Mouse (Mus musculus) lung, postnatal 0 days (tissue): ENCODE results near the gene B3glct. TPM values are rescaled to one million over a fixed set of nuclear protein-coding genes. Genes with fewer than 3 reads are reported as not detected.

Source experiments
- ATAC-seq: fragments of 200-750 bp; cut with Nextera tagmentation; 2 replicates; pipeline ENCODE4 v1.8.0; 2017; ENCODE audit warnings: moderate library complexity
- DNase-seq: peaks from one replicate; pipeline ENCODE4 v3.0.0-alpha.2; 2016; ENCODE audit warnings: low spot score
- H3K27ac ChIP-seq: fragments of 300-500 bp; sonication (generic); 2 replicates; pipeline ENCODE4 v1.5.1; 2014; ENCODE audit warnings: antibody characterized with exemption, mild to moderate bottlenecking, low read length, mixed read lengths
- H3K27me3 ChIP-seq: fragments of 300-500 bp; sonication (generic); replicated peaks from 2 replicates; pipeline ENCODE4 v1.6.1; 2014; ENCODE audit warnings: low read length, mixed read lengths; ENCODE audit not compliant: insufficient read depth
- H3K36me3 ChIP-seq: fragments of 300-500 bp; sonication (generic); 2 replicates; pipeline ENCODE4 v1.6.1; 2014; ENCODE audit warnings: low read length, mixed read lengths; ENCODE audit not compliant: insufficient read depth
- H3K4me1 ChIP-seq: fragments of 300-500 bp; sonication (generic); 2 replicates; pipeline ENCODE4 v1.6.1; 2014; ENCODE audit warnings: antibody characterized with exemption, low read depth, low read length, mixed read lengths; ENCODE audit not compliant: insufficient read depth
- H3K4me2 ChIP-seq: fragments of 300-500 bp; sonication (generic); replicated peaks from 2 replicates; pipeline ENCODE4 v1.6.1; 2014; ENCODE audit warnings: low read depth, mild to moderate bottlenecking, low read length, moderate library complexity, mixed read lengths
- H3K4me3 ChIP-seq: fragments of 300-500 bp; sonication (generic); 2 replicates; pipeline ENCODE4 v1.5.1; 2014; ENCODE audit warnings: low read depth, low read length
- H3K9ac ChIP-seq: fragments of 300-500 bp; sonication (generic); replicated peaks from 2 replicates; pipeline ENCODE4 v1.6.1; 2014; ENCODE audit warnings: low read depth, mild to moderate bottlenecking
- H3K9me3 ChIP-seq: fragments of 300-500 bp; sonication (generic); 2 replicates; pipeline ENCODE4 v1.6.1; 2016; ENCODE audit warnings: low read length, mixed read lengths
- CTCF ChIP-seq: IDR thresholded peaks from 2 replicates; pipeline ENCODE4 v1.5.1; 2016; ENCODE audit warnings: antibody characterized with exemption, mild to moderate bottlenecking
- EP300 ChIP-seq: IDR thresholded peaks from 2 replicates; pipeline ENCODE4 v1.6.1; 2016; ENCODE audit warnings: antibody characterized with exemption, mild to moderate bottlenecking, control low read depth
- WGBS: fragments of 180-500 bp; shearing (Covaris S2); extraction: QIAGEN DNeasy Blood & Tissue Kit; methylation state at CpG from one replicate; pipeline ENCODE4 v1.1.7; 2014; 5-methylcytosine and 5-hydroxymethylcytosine counted together
- polyA plus RNA-seq: library from polyadenylated mRNA; unstranded; fragments of >200 nt; fragmentation: Nextera tagmentation; extraction: Ambion mirVana; gene quantifications from 2 replicates; pipeline ENCODE4 v1.2.1, GENCODE M21; 2015

Gene B3glct
- polyA plus RNA-seq, 1 experiment from 2014 or later: 5.0 TPM

- no peaks in the 10 kb centered on the region for H3K9me3 ChIP-seq
- no peak overlapping the region for H3K9ac ChIP-seq
- no peaks in the 10 kb centered on the region for H3K4me1 ChIP-seq
- no peaks in the 10 kb centered on the region for H3K27me3 ChIP-seq
- H3K36me3 ChIP-seq: no peaks in the 10 kb centered on the region
- no peak overlapping the region for H3K4me3 ChIP-seq
- H3K27ac ChIP-seq: no peak overlapping the region
- WGBS: 97% methylated on average over 4 of the region's 4 CpGs
- no peak overlapping the region for H3K4me2 ChIP-seq
- no peak for ATAC-seq
- TF ChIP-seq CTCF (peak; percentile 42), EP300 (no peak)
- DNase-seq: no peak
These were observed 33.5 kb downstream of the B3glct start for GRCm38 (mm10) chr5:149711545-149711944.

GRCm38 (mm10) chr5:149713170-149713774 lies 35.2 kb downstream of the B3glct start:
- no peak overlapping the region for H3K4me3 ChIP-seq
- H3K36me3 ChIP-seq: no peaks in the 10 kb centered on the region
- no peak overlapping the region for H3K4me2 ChIP-seq
- no peaks in the 10 kb centered on the region for H3K4me1 ChIP-seq
- DNase-seq (peak; percentile 56), ATAC-seq (no peak)
- H3K9ac ChIP-seq: no peak overlapping the region
- no peaks in the 10 kb centered on the region for H3K27me3 ChIP-seq
- WGBS: 49% methylated on average over 11 of the region's 11 CpGs
- H3K9me3 ChIP-seq: no peaks in the 10 kb centered on the region
- H3K27ac ChIP-seq: no peak overlapping the region
- TF ChIP-seq CTCF (peak; percentile 65), EP300 (no peak)

GRCm38 (mm10) chr5:149713834-149714233 lies 35.8 kb downstream of the B3glct start:
- Histone ChIP-seq H3K4me3 (no peak overlapping the region), H3K9me3 (no peaks in the 10 kb centered on the region), H3K4me2 (no peak overlapping the region), H3K36me3 (no peaks in the 10 kb centered on the region), H3K27me3 (no peaks in the 10 kb centered on the region), H3K4me1 (no peaks in the 10 kb centered on the region), H3K9ac (no peak overlapping the region), H3K27ac (no peak overlapping the region)
- TF ChIP-seq CTCF: no peak
- no peak for TF ChIP-seq EP300
- 69% methylated on average over 16 of the region's 16 CpGs for WGBS
- ATAC-seq (no peak), DNase-seq (no peak)

GRCm38 (mm10) chr5:149715571-149716328 lies 37.7 kb downstream of the B3glct start:
- ATAC-seq: no peak
- Histone ChIP-seq H3K9me3 (no peaks in the 10 kb centered on the region), H3K27me3 (no peaks in the 10 kb centered on the region), H3K4me3 (no peak overlapping the region), H3K4me2 (no peak overlapping the region), H3K27ac (no peak overlapping the region), H3K4me1 (no peaks in the 10 kb centered on the region), H3K9ac (no peak overlapping the region), H3K36me3 (no peaks in the 10 kb centered on the region)
- WGBS: 52% methylated on average over 15 of the region's 15 CpGs
- DNase-seq: no peak
- TF ChIP-seq CTCF (no peak), EP300 (no peak)

- TF ChIP-seq EP300 (no peak), CTCF (no peak)
- no peak for ATAC-seq
- Histone ChIP-seq H3K9ac (no peak overlapping the region), H3K27ac (no peak overlapping the region), H3K9me3 (no peaks in the 10 kb centered on the region), H3K4me3 (no peak overlapping the region), H3K27me3 (no peaks in the 10 kb centered on the region), H3K36me3 (no peaks in the 10 kb centered on the region), H3K4me1 (no peaks in the 10 kb centered on the region), H3K4me2 (no peak overlapping the region)
- DNase-seq: no peak
- 63% methylated on average over 3 of the region's 3 CpGs for WGBS
These were observed 38.3 kb downstream of the B3glct start for GRCm38 (mm10) chr5:149716329-149716690.

- no peak for ATAC-seq
- TF ChIP-seq CTCF: no peak
- TF ChIP-seq EP300: no peak
- H3K4me2 ChIP-seq: no peak overlapping the region
- no peak overlapping the region for H3K27ac ChIP-seq
- no peak overlapping the region for H3K4me3 ChIP-seq
- 90% methylated on average over 8 of the region's 8 CpGs for WGBS
- H3K9me3 ChIP-seq: no peaks in the 10 kb centered on the region
- H3K36me3 ChIP-seq: no peaks in the 10 kb centered on the region
- H3K4me1 ChIP-seq: no peaks in the 10 kb centered on the region
- no peak overlapping the region for H3K9ac ChIP-seq
- DNase-seq: no peak
- no peaks in the 10 kb centered on the region for H3K27me3 ChIP-seq
These were observed 53.7 kb downstream of the B3glct start for GRCm38 (mm10) chr5:149731776-149732175.
